Mouse (Mus musculus) stomach, embryonic 15.5 days (tissue): ENCODE measurements around the gene Olfr417. TPM values are rescaled to one million over a fixed set of nuclear protein-coding genes. Genes with fewer than 3 reads are reported as not detected.
"Not testable (repeated sequence)": the region's sequence is repeated elsewhere in the genome, so short reads cannot be mapped to it uniquely, and the experiment has no call there.

Experiments used
- ATAC-seq: fragments of 200-750 bp; cut with Nextera tagmentation; 2 replicates; pipeline ENCODE4 v1.8.0; 2017; ENCODE audit warnings: low read depth, moderate number of reproducible peaks, moderate TSS enrichment; ENCODE audit not compliant: insufficient read depth, low FRiP score
- H3K27ac ChIP-seq: fragments of 300-500 bp; sonication (generic); 2 replicates; pipeline ENCODE4 v1.5.1; 2015; ENCODE audit warnings: mild to moderate bottlenecking, inconsistent platforms
- H3K27me3 ChIP-seq: fragments of 300-500 bp; sonication (generic); replicated peaks from 2 replicates; pipeline ENCODE4 v1.6.1; 2015; ENCODE audit warnings: inconsistent platforms
- H3K36me3 ChIP-seq: fragments of 300-500 bp; sonication (generic); 2 replicates; pipeline ENCODE4 v1.6.1; 2015; ENCODE audit warnings: inconsistent platforms
- H3K4me1 ChIP-seq: fragments of 300-500 bp; sonication (generic); 2 replicates; pipeline ENCODE4 v1.6.1; 2015; ENCODE audit warnings: inconsistent platforms
- H3K4me2 ChIP-seq: fragments of 300-500 bp; sonication (generic); 2 replicates; pipeline ENCODE4 v1.6.1; 2015; ENCODE audit warnings: mild to moderate bottlenecking, inconsistent platforms
- H3K4me3 ChIP-seq: fragments of 300-500 bp; sonication (generic); replicated peaks from 2 replicates; pipeline ENCODE4 v1.5.1; 2015; ENCODE audit warnings: inconsistent platforms
- H3K9ac ChIP-seq: fragments of 300-500 bp; sonication (generic); 2 replicates; pipeline ENCODE4 v1.6.1; 2015; ENCODE audit warnings: inconsistent platforms
- H3K9me3 ChIP-seq: fragments of 300-500 bp; sonication (generic); 2 replicates; pipeline ENCODE4 v1.6.1; 2016; ENCODE audit warnings: inconsistent platforms
- WGBS: fragments of 180-500 bp; shearing (Covaris S2); methylation state at CpG from one replicate; pipeline ENCODE4 v1.1.7; 2015; 5-methylcytosine and 5-hydroxymethylcytosine counted together
- polyA plus RNA-seq: library from polyadenylated mRNA; unstranded; fragments of >200 nt; fragmentation: Nextera tagmentation; extraction: Ambion mirVana; gene quantifications from 2 replicates; pipeline ENCODE4 v1.2.1, GENCODE M21; 2015

Olfr417 gene
- not detected in 2 replicates for polyA plus RNA-seq

DNA sequence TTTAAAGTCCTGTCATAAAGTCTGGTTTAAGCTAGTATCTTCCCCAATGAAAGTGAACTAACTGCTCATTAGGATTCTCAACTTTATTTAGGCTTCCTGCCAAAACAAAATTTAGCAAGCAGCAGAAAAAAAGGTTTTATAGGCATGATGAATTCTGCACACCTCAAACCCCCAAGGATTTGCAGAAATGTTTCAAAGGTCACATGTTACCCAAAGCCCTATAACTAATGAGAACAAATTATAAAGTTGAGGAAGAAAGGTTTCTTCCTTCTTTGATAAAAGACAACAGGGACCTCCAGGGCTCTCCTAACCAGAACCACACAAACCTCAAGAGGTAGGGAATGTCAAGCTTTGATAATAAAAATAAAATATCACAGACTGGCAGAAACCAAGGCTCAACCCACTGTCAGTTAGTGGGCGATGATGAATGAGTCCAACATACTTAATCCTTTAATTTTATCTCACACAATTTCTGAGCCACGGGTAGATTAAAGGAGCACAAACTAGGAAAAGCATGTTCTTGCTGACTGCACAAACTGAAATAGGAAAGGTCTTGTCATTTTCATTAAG lies at the start of gene Olfr417:
Olfr417 (plus strand) TSS at position 241 of the 570 bp plus-strand sequence.
- Histone ChIP-seq H3K36me3 (no peaks in the 10 kb centered on the region), H3K4me1 (no peaks in the 10 kb centered on the region), H3K9me3 (no peaks in the 10 kb centered on the region), H3K27me3 (no peaks in the 10 kb centered on the region), H3K4me2 (no peak within 1 kb of the TSS), H3K9ac (no peak within 1 kb of the TSS), H3K27ac (no peak within 1 kb of the TSS), H3K4me3 (no peak within 1 kb of the TSS)
- 56% methylated on average over 2 of the region's 2 CpGs for WGBS
- no peak for ATAC-seq

- 64% methylated on average over 2 of the region's 2 CpGs for WGBS
- H3K4me3 ChIP-seq: no peak overlapping the region
Measured at GRCm38 (mm10) chr1:174317308-174317707, 47.6 kb upstream of the Olfr417 start.

DNA sequence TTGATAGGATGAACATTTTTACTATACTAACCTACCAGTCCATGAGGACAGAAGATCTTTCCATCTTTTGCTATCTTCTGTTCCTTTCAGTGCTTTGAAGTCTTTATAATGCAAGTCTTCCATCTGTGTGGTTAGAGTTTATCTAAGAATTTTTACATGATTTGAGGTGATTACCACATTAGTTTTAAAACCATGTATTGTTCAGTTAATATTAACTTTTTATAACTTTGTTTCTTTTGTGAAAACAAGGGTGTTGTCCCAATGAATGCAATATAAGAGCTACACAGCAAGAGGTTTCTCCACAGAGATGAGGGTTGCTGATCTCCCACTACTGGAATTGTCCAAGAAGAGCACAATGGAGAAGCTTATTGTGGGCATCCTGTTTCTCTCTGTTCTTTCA lies 34.7 kb upstream of the Olfr417 start, which contains the start of gene Mptx1:
Mptx1 (plus strand) TSS at position 301 of the 400 bp plus-strand sequence.
- no peak within 1 kb of the TSS for H3K4me2 ChIP-seq
- H3K36me3 ChIP-seq: no peaks in the 10 kb centered on the region
- H3K4me3 ChIP-seq: no peak within 1 kb of the TSS
- ATAC-seq: no peak
- H3K9me3 ChIP-seq: no peaks in the 10 kb centered on the region
- H3K27ac ChIP-seq: no peak within 1 kb of the TSS
- H3K9ac ChIP-seq: no peak within 1 kb of the TSS
- no peaks in the 10 kb centered on the region for H3K27me3 ChIP-seq
- no peaks in the 10 kb centered on the region for H3K4me1 ChIP-seq

More at GRCm38 (mm10) chr1:174317308-174317707, 47.6 kb upstream of the Olfr417 start:
- Histone ChIP-seq H3K27ac (no peak overlapping the region), H3K9ac (no peak overlapping the region), H3K4me2 (no peak overlapping the region), H3K9me3 (no peaks in the 10 kb centered on the region), H3K36me3 (no peaks in the 10 kb centered on the region), H3K27me3 (no peaks in the 10 kb centered on the region), H3K4me1 (no peaks in the 10 kb centered on the region)
- no peak for ATAC-seq

- 66% methylated on average over 1 of the region's 1 CpGs for WGBS
- ATAC-seq, H3K9ac ChIP-seq: not testable (repeated sequence)
Measured at GRCm38 (mm10) chr1:174353636-174354035, 11.3 kb upstream of the Olfr417 start.

GRCm38 (mm10) chr1:174354640-174355039 lies 10.3 kb upstream of the Olfr417 start:
- no peak for ATAC-seq
- Histone ChIP-seq H3K27me3 (no peaks in the 10 kb centered on the region), H3K9me3 (no peaks in the 10 kb centered on the region), H3K4me1 (no peaks in the 10 kb centered on the region), H3K9ac (no peak overlapping the region), H3K4me2 (no peak overlapping the region), H3K27ac (no peak overlapping the region), H3K36me3 (no peaks in the 10 kb centered on the region), H3K4me3 (no peak overlapping the region)
- WGBS: 71% methylated on average over 5 of the region's 5 CpGs

More at GRCm38 (mm10) chr1:174353636-174354035, 11.3 kb upstream of the Olfr417 start:
- H3K9me3 ChIP-seq, H3K4me1 ChIP-seq, H3K4me3 ChIP-seq, H3K4me2 ChIP-seq, H3K27me3 ChIP-seq, H3K27ac ChIP-seq, H3K36me3 ChIP-seq: not testable (repeated sequence)

DNA sequence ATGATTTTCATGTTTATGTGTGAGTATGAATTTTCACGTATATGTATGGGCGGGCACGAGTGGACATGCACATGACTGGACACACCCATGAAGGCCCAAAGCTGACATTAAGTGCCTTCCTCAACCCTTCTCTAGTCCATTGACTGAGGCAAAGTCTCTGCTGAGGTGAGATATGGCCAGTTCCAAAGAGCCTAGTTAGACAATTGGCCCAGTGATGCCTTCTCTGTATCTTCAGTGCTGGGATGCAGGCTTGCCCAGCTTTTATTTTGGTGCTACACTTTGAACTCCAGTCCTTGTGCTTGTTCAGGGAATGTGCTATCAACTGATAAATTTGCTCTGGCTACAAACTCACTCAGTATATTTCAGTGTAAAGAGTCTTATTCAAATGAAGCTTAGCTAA lies 8.9 kb downstream of the Olfr417 start:
- Histone ChIP-seq H3K9me3 (no peaks in the 10 kb centered on the region), H3K36me3 (no peaks in the 10 kb centered on the region), H3K4me3 (no peak overlapping the region), H3K9ac (no peak overlapping the region), H3K27ac (no peak overlapping the region), H3K27me3 (no peaks in the 10 kb centered on the region), H3K4me2 (no peak overlapping the region), H3K4me1 (no peaks in the 10 kb centered on the region)
- WGBS: 85% methylated on average over 3 of the region's 3 CpGs
- no peak for ATAC-seq

- no peak within 1 kb of the TSS for H3K9ac ChIP-seq
- no peaks in the 10 kb centered on the region for H3K27me3 ChIP-seq
- H3K9me3 ChIP-seq: no peaks in the 10 kb centered on the region
- H3K27ac ChIP-seq: no peak within 1 kb of the TSS
- H3K4me2 ChIP-seq: no peak within 1 kb of the TSS
- no peak within 1 kb of the TSS for H3K4me3 ChIP-seq
- 91% methylated on average over 2 of the region's 2 CpGs for WGBS
- no peaks in the 10 kb centered on the region for H3K4me1 ChIP-seq
- H3K36me3 ChIP-seq: no peaks in the 10 kb centered on the region
- no peak for ATAC-seq
Measured at GRCm38 (mm10) chr1:174390746-174391145, 25.8 kb downstream of the Olfr417 start, which contains the start of gene Olfr248. Gene Olfr248 (plus strand): TSS chr1:174391046.

- no peaks in the 10 kb centered on the region for H3K36me3 ChIP-seq
- H3K9ac ChIP-seq: no peak overlapping the region
- WGBS: 76% methylated on average over 4 of the region's 4 CpGs
- H3K4me1 ChIP-seq: no peaks in the 10 kb centered on the region
- no peaks in the 10 kb centered on the region for H3K9me3 ChIP-seq
- no peak overlapping the region for H3K4me3 ChIP-seq
- no peak overlapping the region for H3K27ac ChIP-seq
- no peaks in the 10 kb centered on the region for H3K27me3 ChIP-seq
- H3K4me2 ChIP-seq: no peak overlapping the region
- ATAC-seq: no peak
Measured at GRCm38 (mm10) chr1:174422959-174423358, 58.0 kb downstream of the Olfr417 start.

GRCm38 (mm10) chr1:174423764-174424163 lies 58.8 kb downstream of the Olfr417 start, which contains the start of gene Olfr414:
Gene Olfr414 (plus strand): TSS chr1:174424064.
- Histone ChIP-seq H3K4me3 (no peak within 1 kb of the TSS), H3K27ac (no peak within 1 kb of the TSS), H3K4me2 (no peak within 1 kb of the TSS), H3K36me3 (no peaks in the 10 kb centered on the region), H3K9ac (no peak within 1 kb of the TSS), H3K4me1 (no peaks in the 10 kb centered on the region), H3K9me3 (no peaks in the 10 kb centered on the region), H3K27me3 (no peaks in the 10 kb centered on the region)
- WGBS: 51% methylated on average over 1 of the region's 1 CpGs
- ATAC-seq: no peak

Other genes with a start within 250 kb of the Olfr417 start
- not detected in 2 replicates for gene Olfr231, start 244.0 kb upstream of the Olfr417 start, polyA plus RNA-seq
- gene Olfr424, start 233.6 kb upstream of the Olfr417 start, polyA plus RNA-seq: not detected in 2 replicates
- not detected in 2 replicates for gene Olfr420, start 209.5 kb upstream of the Olfr417 start, polyA plus RNA-seq
- 1.3 and 2.8 TPM in 2 replicates for gene Spta1, start 192.3 kb upstream of the Olfr417 start, polyA plus RNA-seq
- not detected in 2 replicates for gene Olfr419, start 113.1 kb upstream of the Olfr417 start, polyA plus RNA-seq
- 0.50 and 0.51 TPM in 2 replicates for gene Mptx1, start 34.6 kb upstream of the Olfr417 start, polyA plus RNA-seq
- gene Olfr248, start 25.9 kb downstream of the Olfr417 start, polyA plus RNA-seq: not detected in 2 replicates
- 0.03 TPM in 1 of 2 replicates, not detected in the other for gene Olfr414, start 58.9 kb downstream of the Olfr417 start, polyA plus RNA-seq
- not detected in 2 replicates for gene Olfr220, start 77.0 kb downstream of the Olfr417 start, polyA plus RNA-seq
- gene Fmn2, start 136.7 kb downstream of the Olfr417 start, polyA plus RNA-seq: 1.4 and 1.8 TPM in 2 replicates